Mouse (Mus musculus) myocyte (in vitro differentiated cells): ENCODE measurements around the gene Zdhhc7.

ENCODE experiments used
- CEBPB ChIP-seq: IDR thresholded peaks from 2 replicates; pipeline ENCODE4 v1.6.1; 2011; ENCODE audit warnings: mild to moderate bottlenecking, moderate library complexity; ENCODE audit not compliant: poor library complexity, insufficient read depth, severe bottlenecking
- E2F4 ChIP-seq: IDR thresholded peaks from one replicate; pipeline ENCODE4 v1.6.1; 2011; ENCODE audit warnings: mild to moderate bottlenecking, control low read depth, moderate library complexity; ENCODE audit not compliant: insufficient read depth
- MAX ChIP-seq: IDR thresholded peaks from one replicate; pipeline ENCODE4 v1.6.1; 2011; ENCODE audit warnings: low read depth, mild to moderate bottlenecking, control low read depth
- MYOD1 ChIP-seq, 3 experiments: IDR thresholded peaks; one replicate each; pipeline ENCODE4 v1.6.1; 2011; ENCODE audit warnings: control low read depth in 2 of 3, low read depth in 2 of 3, mild to moderate bottlenecking in 2 of 3, moderate library complexity in 1 of 3; ENCODE audit not compliant: insufficient read length in 2 of 3, control insufficient read depth in 1 of 3
- MYOG ChIP-seq, 3 experiments: IDR thresholded peaks; one replicate each; pipeline ENCODE4 v1.6.1; 2011; ENCODE audit warnings: control low read depth in 2 of 3, low read depth in 2 of 3, mild to moderate bottlenecking in 2 of 3; ENCODE audit not compliant: insufficient read length in 2 of 3, control insufficient read depth in 1 of 3, insufficient read depth in 1 of 3
- POLR2A ChIP-seq: IDR thresholded peaks from one replicate; pipeline ENCODE4 v1.6.1; 2011; ENCODE audit warnings: low read depth, mild to moderate bottlenecking, control low read depth, moderate library complexity; ENCODE audit not compliant: insufficient read length
- POLR2AphosphoS2 ChIP-seq: IDR thresholded peaks from one replicate; pipeline ENCODE4 v1.6.1; 2011; ENCODE audit warnings: low read depth, control low read depth; ENCODE audit not compliant: insufficient read length
- REST ChIP-seq: IDR thresholded peaks from one replicate; pipeline ENCODE4 v1.6.1; 2011; ENCODE audit warnings: mild to moderate bottlenecking, control low read depth, moderate library complexity; ENCODE audit not compliant: insufficient read depth, insufficient read length
- SRF ChIP-seq: IDR thresholded peaks from one replicate; pipeline ENCODE4 v1.6.1; 2011; ENCODE audit warnings: low read depth; ENCODE audit not compliant: control insufficient read depth, insufficient read length
- TCF12 ChIP-seq: IDR thresholded peaks from one replicate; pipeline ENCODE4 v1.6.1; 2011; ENCODE audit warnings: mild to moderate bottlenecking, control low read depth; ENCODE audit not compliant: poor library complexity, insufficient read depth, severe bottlenecking
- USF1 ChIP-seq: IDR thresholded peaks from one replicate; pipeline ENCODE4 v1.6.1; 2011; ENCODE audit warnings: low read depth, mild to moderate bottlenecking, control low read depth, moderate library complexity

DNA sequence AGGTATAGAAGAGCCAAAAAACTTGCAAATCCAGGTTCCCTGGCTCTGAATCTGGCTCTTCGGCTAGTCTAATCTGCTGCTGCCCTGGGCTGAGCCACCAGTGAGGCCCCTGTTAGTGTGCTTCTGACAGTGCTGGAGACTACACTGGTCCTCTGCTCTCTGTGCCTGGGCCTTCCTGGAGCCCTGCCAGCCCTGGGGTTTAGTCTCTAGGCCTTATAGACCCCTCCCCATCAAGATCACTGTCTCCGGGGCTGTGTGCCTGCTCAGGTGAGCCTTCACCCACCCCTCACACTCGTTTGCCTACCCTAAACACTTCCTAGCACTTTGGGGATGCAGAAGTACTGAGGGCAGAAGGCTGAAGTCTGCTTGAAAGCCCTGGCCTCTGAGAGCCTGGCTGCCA, 18.1 kb upstream of the Zdhhc7 start:
- TF ChIP-seq MAX: no peak
- TF ChIP-seq E2F4: no peak
- TF ChIP-seq CEBPB: no peak
- no peak for TF ChIP-seq MYOD1 (IDR thresholded peaks at IDR 0.05; ENCODE audit: control insufficient read depth in 1 of 3, insufficient read length in 2 of 3, low read depth in 2 of 3)
- no peak for TF ChIP-seq POLR2A
- TF ChIP-seq USF1: no peak
- TF ChIP-seq TCF12: no peak
- no peak for TF ChIP-seq SRF
- no peak for TF ChIP-seq REST
- no peak for TF ChIP-seq POLR2AphosphoS2
- TF ChIP-seq MYOG (IDR thresholded peaks at IDR 0.05; ENCODE audit: control insufficient read depth in 1 of 3, insufficient read depth in 1 of 3, insufficient read length in 2 of 3, low read depth in 2 of 3): no peak
